Mouse (Mus musculus) midbrain, embryonic 14.5 days (tissue): ENCODE results near the gene Lrrc55. TPM values are rescaled to one million over a fixed set of nuclear protein-coding genes. Genes with fewer than 3 reads are reported as not detected.

Experiments used
- ATAC-seq: fragments of 200-750 bp; cut with Nextera tagmentation; 2 replicates; pipeline ENCODE4 v1.8.0; 2017; ENCODE audit warnings: moderate number of reproducible peaks, moderate library complexity; ENCODE audit not compliant: low FRiP score, low TSS enrichment
- DNase-seq: peaks from one replicate; pipeline ENCODE4 v3.0.0-alpha.2; 2015
- H3K27ac ChIP-seq: fragments of 300-500 bp; sonication (generic); replicated peaks from 2 replicates; pipeline ENCODE4 v1.5.1; 2014; ENCODE audit warnings: mild to moderate bottlenecking, low read depth, low read length, moderate library complexity
- H3K27me3 ChIP-seq: fragments of 300-500 bp; sonication (generic); 2 replicates; pipeline ENCODE4 v1.6.1; 2014; ENCODE audit warnings: low read length, control low read depth, mixed read lengths; ENCODE audit not compliant: control insufficient read depth, insufficient read depth
- H3K36me3 ChIP-seq: fragments of 300-500 bp; sonication (generic); 2 replicates; pipeline ENCODE4 v1.6.1; 2014; ENCODE audit warnings: low read length, control low read depth; ENCODE audit not compliant: control insufficient read depth, insufficient read depth
- H3K4me1 ChIP-seq: fragments of 300-500 bp; sonication (generic); 2 replicates; pipeline ENCODE4 v1.6.1; 2014; ENCODE audit warnings: mild to moderate bottlenecking, antibody characterized with exemption, low read length, control low read depth; ENCODE audit not compliant: control insufficient read depth, insufficient read depth
- H3K4me2 ChIP-seq: fragments of 300-500 bp; sonication (generic); 2 replicates; pipeline ENCODE4 v1.6.1; 2014; ENCODE audit warnings: mild to moderate bottlenecking, low read length, moderate library complexity
- H3K4me3 ChIP-seq: fragments of 300-500 bp; sonication (generic); replicated peaks from 2 replicates; pipeline ENCODE4 v1.5.1; 2014; ENCODE audit warnings: low read depth, low read length
- H3K9ac ChIP-seq: fragments of 300-500 bp; sonication (generic); replicated peaks from 2 replicates; pipeline ENCODE4 v1.6.1; 2014; ENCODE audit warnings: mild to moderate bottlenecking, low read length, moderate library complexity
- H3K9me3 ChIP-seq: fragments of 300-500 bp; sonication (generic); 2 replicates; pipeline ENCODE4 v1.6.1; 2016; ENCODE audit warnings: low read length, control low read depth, mixed read lengths; ENCODE audit not compliant: control insufficient read depth
- WGBS: fragments of 180-500 bp; shearing (Covaris S2); extraction: QIAGEN DNeasy Blood & Tissue Kit; methylation state at CpG from one replicate; pipeline ENCODE4 v1.1.7; 2014; 5-methylcytosine and 5-hydroxymethylcytosine counted together
- polyA plus RNA-seq: library from polyadenylated mRNA; unstranded; fragments of >200 nt; fragmentation: Nextera tagmentation; extraction: Ambion mirVana; gene quantifications from 2 replicates; pipeline ENCODE4 v1.2.1, GENCODE M21; 2014

Gene Lrrc55
- polyA plus RNA-seq, 1 experiment from 2014 or later = 9.6 TPM

- 0 out of 2 replicates have a peak, but pooled peaks have one; percentile 12 for ATAC-seq
- Histone ChIP-seq H3K27me3 (no peaks in the 10 kb centered on the region), H3K4me3 (no peak overlapping the region), H3K9me3 (no peaks in the 10 kb centered on the region), H3K9ac (no peak overlapping the region), H3K4me2 (no peak overlapping the region), H3K27ac (no peak overlapping the region), H3K4me1 (no peaks in the 10 kb centered on the region), H3K36me3 (no peaks in the 10 kb centered on the region)
- DNase-seq = peak; percentile 26
- 50% methylated on average over 17 of the region's 17 CpGs for WGBS
Measured at GRCm38 (mm10) chr2:85224221-85225179, 27.5 kb upstream of the Lrrc55 start.

GRCm38 (mm10) chr2:85216606-85217005, 19.6 kb upstream of the Lrrc55 start:
- Histone ChIP-seq H3K36me3 (no peaks in the 10 kb centered on the region), H3K27me3 (no peaks in the 10 kb centered on the region)

GRCm38 (mm10) chr2:85213746-85214145, 16.7 kb upstream of the Lrrc55 start:
- H3K4me1 ChIP-seq = no peaks in the 10 kb centered on the region
- H3K36me3 ChIP-seq = no peaks in the 10 kb centered on the region
- H3K9ac ChIP-seq = no peak overlapping the region
- 90% methylated on average over 2 of the region's 2 CpGs for WGBS
- no peak overlapping the region for H3K4me3 ChIP-seq
- no peak overlapping the region for H3K4me2 ChIP-seq
- ATAC-seq (peak; percentile 55; the same call in 1 of the 2 replicates), DNase-seq (no peak)
- H3K9me3 ChIP-seq = no peaks in the 10 kb centered on the region
- H3K27me3 ChIP-seq = no peaks in the 10 kb centered on the region
- H3K27ac ChIP-seq = no peak overlapping the region

More at GRCm38 (mm10) chr2:85216606-85217005, 19.6 kb upstream of the Lrrc55 start:
- ATAC-seq = no peak
- Histone ChIP-seq H3K4me3 (no peak overlapping the region), H3K4me2 (no peak overlapping the region), H3K4me1 (no peaks in the 10 kb centered on the region), H3K27ac (no peak overlapping the region), H3K9me3 (no peaks in the 10 kb centered on the region), H3K9ac (no peak overlapping the region)
- DNase-seq = no peak

- no peaks in the 10 kb centered on the region for H3K9me3 ChIP-seq
- ATAC-seq (no peak), DNase-seq (no peak)
- no peaks in the 10 kb centered on the region for H3K4me1 ChIP-seq
- H3K27me3 ChIP-seq = no peaks in the 10 kb centered on the region
- H3K36me3 ChIP-seq = no peaks in the 10 kb centered on the region
- H3K27ac ChIP-seq = no peak overlapping the region
- H3K9ac ChIP-seq = no peak overlapping the region
- no peak overlapping the region for H3K4me3 ChIP-seq
- WGBS = 68% methylated on average over 5 of the region's 5 CpGs
- no peak overlapping the region for H3K4me2 ChIP-seq
Measured at GRCm38 (mm10) chr2:85209301-85209700, 12.3 kb upstream of the Lrrc55 start.

GRCm38 (mm10) chr2:85205170-85205569, 8.2 kb upstream of the Lrrc55 start:
- Histone ChIP-seq H3K9me3 (no peaks in the 10 kb centered on the region), H3K4me2 (no peak overlapping the region), H3K27ac (no peak overlapping the region), H3K36me3 (no peaks in the 10 kb centered on the region), H3K4me1 (no peaks in the 10 kb centered on the region), H3K27me3 (no peaks in the 10 kb centered on the region), H3K4me3 (no peak overlapping the region), H3K9ac (no peak overlapping the region)
- 83% methylated on average over 8 of the region's 8 CpGs for WGBS
- ATAC-seq = no peak
- no peak for DNase-seq

- H3K9me3 ChIP-seq = no peaks in the 10 kb centered on the region
- peak overlapping the region; percentile 70 for H3K4me2 ChIP-seq
- DNase-seq = peak; percentile 74
- peak overlapping the region; percentile 71 for H3K27ac ChIP-seq
- no peaks in the 10 kb centered on the region for H3K36me3 ChIP-seq
- H3K4me1 ChIP-seq = 0 out of 2 replicates have a peak, but pooled peaks cover 10% of the 10 kb centered on the region
- under 1% methylated on average over 24 of the region's 24 CpGs for WGBS
- H3K9ac ChIP-seq = peak overlapping the region; percentile 65
- peak overlapping the region; percentile 47 for H3K4me3 ChIP-seq
- no peaks in the 10 kb centered on the region for H3K27me3 ChIP-seq
- ATAC-seq = peak; percentile 77
Measured at GRCm38 (mm10) chr2:85198011-85198965, 1.3 kb upstream of the Lrrc55 start.

GRCm38 (mm10) chr2:85194566-85194965, 2.4 kb downstream of the Lrrc55 start:
- DNase-seq (no peak), ATAC-seq (no peak)
- no peak overlapping the region for H3K27ac ChIP-seq
- H3K9me3 ChIP-seq = no peaks in the 10 kb centered on the region
- WGBS = 90% methylated on average over 1 of the region's 1 CpGs
- H3K36me3 ChIP-seq = peaks cover 12% of the 10 kb centered on the region
- 0 out of 2 replicates have a peak, but pooled peaks cover 10% of the 10 kb centered on the region for H3K4me1 ChIP-seq
- H3K4me2 ChIP-seq = no peak overlapping the region
- no peak overlapping the region for H3K4me3 ChIP-seq
- H3K27me3 ChIP-seq = no peaks in the 10 kb centered on the region
- H3K9ac ChIP-seq = no peak overlapping the region

GRCm38 (mm10) chr2:85187582-85188151, 9.3 kb downstream of the Lrrc55 start:
- H3K27ac ChIP-seq = no peak overlapping the region
- peaks cover 12% of the 10 kb centered on the region for H3K36me3 ChIP-seq
- no peak overlapping the region for H3K4me3 ChIP-seq
- no peaks in the 10 kb centered on the region for H3K9me3 ChIP-seq
- no peaks in the 10 kb centered on the region for H3K27me3 ChIP-seq
- ATAC-seq = no peak
- no peaks in the 10 kb centered on the region for H3K4me1 ChIP-seq
- 91% methylated on average over 6 of the region's 6 CpGs for WGBS
- no peak overlapping the region for H3K9ac ChIP-seq
- DNase-seq = no peak
- H3K4me2 ChIP-seq = no peak overlapping the region
